Mouse (Mus musculus) cerebellum, postnatal 10 days (tissue): ENCODE measurements around the gene Nubpl.

Source experiments
- DNase-seq, 2 experiments: peaks; one replicate each; pipeline ENCODE4 v3.0.0; 2021; ENCODE audit warnings: mixed read lengths in 2 of 2

Gene Nubpl

GRCm38 (mm10) chr12:52247438-52247837 is 149.9 kb downstream of the Nubpl start:
- no peak for DNase-seq

DNA sequence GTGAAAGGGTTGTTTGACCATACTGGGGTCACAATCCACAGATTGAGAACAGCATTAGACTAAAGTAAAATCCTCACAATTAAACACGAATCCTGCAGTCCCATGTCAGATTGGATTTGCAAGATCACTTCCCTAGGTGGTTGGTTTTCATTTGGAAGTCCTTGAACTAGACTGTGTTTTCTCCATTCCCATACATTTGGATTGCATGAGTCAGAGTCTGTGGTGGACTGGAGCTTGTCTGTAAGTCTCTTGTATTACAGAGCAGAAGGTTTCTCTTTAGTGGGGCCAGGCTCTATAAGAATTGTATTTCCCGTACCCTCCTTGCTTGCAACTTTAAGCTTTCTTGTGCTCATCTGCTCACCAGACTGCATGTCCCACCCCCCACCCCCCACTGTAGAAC is 151.0 kb downstream of the Nubpl start:
- no peak for DNase-seq

DNA sequence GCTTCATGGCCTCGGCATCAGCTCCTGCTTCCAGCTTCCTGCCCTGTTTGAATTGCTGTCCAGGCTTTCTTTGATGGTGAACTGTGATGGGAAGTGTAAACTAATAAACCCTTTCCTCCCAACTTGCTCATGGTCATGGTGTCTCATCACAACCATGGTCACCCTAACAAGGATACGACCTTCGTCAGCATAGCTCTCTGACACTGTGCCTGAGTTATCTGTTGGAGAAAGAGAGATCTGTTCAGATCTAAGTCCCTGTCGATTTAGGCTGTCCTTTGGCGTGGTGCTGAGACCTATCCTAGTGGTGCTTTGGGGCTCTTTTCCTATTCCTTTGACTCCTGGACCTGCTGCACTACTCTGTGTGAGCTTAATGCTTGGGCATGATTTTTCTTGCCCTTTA is 156.6 kb downstream of the Nubpl start:
- DNase-seq, result no peak

- DNase-seq, result no peak
These were observed 170.6 kb downstream of the Nubpl start for GRCm38 (mm10) chr12:52268131-52268530.

- DNase-seq, result no peak
These were observed 175.3 kb downstream of the Nubpl start for GRCm38 (mm10) chr12:52272828-52273227.

DNA sequence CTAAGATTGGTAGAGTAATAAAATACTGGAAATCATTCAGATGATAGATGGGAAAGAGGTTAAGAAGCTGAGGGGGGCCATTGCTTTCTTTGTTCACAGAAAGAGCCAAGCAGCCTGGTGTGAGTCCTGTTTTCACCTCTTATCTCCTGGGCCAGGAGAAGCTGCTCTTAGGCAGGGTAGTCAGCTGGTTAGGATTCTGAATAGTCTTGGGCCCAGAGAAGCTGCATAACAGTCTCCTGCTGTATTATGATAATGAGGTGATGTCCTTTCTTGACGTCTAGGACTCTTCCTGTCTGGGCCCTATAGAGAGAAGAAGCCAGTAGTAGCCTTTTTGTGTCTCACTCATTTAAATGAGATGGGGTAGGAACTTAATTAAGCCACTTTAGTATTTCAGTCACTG is 178.8 kb downstream of the Nubpl start:
- DNase-seq, result no peak

DNA sequence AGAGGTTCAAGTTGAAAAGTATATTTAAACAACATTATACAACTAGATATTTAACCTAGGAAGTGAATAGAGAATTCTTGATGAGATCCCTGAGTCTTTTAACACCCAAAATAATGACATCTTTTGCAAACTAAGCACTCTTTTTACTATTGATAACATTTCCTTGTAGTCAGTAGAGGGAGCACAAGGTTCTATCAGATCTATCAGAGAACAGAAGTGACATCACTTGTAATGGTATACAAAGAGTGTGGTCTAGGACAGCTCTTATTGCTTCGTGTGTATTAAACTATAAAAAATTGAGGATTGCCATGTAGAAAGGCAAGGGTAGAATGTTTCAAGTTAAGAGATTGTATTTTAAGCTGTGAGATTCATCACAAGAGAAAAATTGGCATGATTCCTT is 183.7 kb downstream of the Nubpl start:
- DNase-seq, result no peak

- no peak for DNase-seq
These were observed 186.9 kb downstream of the Nubpl start for GRCm38 (mm10) chr12:52284471-52284870.

DNA sequence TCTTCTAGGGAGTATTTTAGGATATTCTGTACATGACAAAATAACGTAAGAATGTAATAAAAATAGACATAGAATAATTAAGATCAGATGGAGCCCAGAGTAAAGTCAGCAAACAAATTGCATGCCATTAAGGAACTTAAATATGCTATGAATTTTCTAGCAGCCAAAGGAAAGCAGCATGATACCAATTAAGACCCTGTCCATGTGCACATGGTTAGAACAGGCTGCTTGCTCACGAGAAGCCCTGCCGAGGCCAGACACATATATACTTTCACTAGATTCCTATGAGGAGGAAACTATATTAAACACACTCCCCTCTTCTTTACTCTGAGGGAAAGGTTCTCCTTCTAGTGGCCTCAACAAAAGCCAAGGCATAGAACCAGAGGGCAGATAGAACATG is 189.3 kb downstream of the Nubpl start:
- DNase-seq, result no peak

DNA sequence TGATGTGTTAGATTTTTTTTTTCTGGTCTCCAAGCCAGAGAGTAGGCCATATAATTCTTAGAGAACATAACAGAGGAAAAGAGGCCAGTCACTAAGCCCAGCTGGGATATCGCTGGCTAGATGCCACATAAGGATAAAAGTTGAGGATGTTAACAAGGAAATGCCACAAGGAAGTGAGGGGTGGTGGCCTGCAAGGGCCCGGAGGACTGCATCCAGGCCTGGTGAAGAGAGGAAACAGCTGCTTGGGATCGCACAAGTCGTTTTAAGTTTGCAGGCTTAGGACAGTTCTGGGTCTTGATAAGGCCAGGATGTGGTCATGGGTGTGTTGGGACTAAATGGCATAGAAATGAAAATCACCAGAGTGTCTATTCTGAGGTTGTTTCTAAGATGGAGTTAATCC is 191.0 kb downstream of the Nubpl start:
- DNase-seq, result no peak

DNA sequence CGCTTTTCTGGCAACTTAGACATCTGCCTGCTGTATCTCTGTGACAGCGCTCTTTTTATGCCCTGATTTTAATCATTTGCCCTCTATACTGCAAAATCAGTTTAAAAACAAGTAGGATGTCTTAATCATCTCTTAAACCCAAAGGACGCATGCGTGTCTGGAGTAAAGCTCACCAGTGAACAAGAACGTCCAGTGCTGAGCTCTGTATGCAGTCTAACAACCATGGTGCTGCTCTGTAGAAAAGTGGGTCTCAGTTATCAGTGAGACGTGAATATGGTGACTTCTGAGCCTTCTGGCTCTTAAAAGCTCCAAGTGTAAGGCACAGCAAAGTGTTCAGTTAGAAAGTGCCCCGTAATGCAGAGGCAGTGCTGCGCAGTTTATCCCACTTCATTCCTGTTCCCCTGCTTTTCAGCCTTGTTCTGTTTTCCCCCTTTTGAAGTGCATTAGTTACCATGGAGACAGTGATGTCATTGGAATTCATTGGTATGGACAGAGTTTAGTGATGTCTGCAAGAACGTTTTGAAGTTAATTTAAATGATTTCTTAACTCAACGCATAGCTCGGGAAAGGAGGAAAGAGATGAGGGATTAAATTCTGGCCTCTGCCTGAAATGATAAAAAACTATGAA is 191.5 kb downstream of the Nubpl start:
- no peak for DNase-seq

DNA sequence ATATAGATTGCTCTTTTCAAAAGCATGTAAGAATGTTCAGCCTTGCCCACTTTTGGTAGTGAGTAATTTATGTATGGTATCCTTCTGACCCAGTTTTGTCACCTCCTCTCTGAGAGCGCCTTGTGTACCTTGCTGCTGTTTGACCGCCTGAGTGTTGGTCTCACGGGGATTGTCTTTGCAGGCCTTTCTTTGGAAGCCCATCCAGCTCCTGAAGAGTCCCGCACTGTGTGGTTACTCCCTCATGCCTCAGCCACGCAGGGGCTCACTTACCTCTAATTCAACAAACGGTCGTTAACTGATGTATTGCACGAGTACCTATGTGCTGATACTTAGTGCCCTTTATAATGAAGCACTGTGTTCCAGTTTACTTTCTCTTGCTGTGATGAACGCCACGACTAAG is 192.1 kb downstream of the Nubpl start:
- no peak for DNase-seq

GRCm38 (mm10) chr12:52293931-52294330 is 196.4 kb downstream of the Nubpl start:
- DNase-seq, result no peak

- DNase-seq, result no peak
These were observed 200.5 kb downstream of the Nubpl start for GRCm38 (mm10) chr12:52297988-52298387.

DNA sequence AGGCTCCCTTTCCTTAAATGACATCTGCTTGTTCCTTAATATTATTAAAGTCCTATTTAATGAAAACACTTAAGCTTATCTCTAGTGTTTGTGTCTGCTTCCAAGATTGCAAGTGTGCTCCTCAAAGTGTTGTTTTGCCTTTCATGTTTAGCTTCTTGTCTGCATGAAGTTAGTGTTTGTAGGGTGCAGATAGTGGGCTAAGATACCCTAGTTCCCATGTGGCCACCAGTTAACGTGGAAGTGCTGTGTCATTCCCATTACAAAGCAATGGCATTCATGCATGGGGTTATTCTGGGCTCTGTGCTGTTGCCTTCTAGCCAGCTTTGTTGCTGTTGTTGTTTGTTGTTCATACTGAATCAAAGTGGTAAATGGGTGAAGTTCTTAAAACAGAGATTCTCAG is 201.1 kb downstream of the Nubpl start:
- DNase-seq, result no peak

GRCm38 (mm10) chr12:52302961-52303360 is 205.4 kb downstream of the Nubpl start:
- no peak for DNase-seq

DNA sequence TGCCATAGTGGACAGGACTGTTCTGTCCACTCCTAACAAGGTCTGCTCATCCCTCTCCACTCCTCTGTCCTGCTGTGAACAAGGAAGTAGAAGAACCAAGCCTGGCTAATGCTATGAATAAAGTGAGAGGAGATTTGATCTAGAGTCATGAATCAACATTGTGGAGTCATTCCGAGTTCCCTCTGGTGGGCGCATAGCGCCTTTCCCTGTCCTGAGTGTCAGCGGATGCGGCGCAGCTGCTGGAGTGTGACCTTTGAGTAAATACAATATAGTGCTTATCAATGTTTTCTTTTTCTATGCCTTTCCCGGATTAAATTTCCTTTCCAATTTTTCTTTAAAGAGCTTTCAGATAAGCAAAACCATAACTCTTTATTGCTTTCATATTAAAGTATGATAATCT is 208.8 kb downstream of the Nubpl start:
- no peak for DNase-seq

DNA sequence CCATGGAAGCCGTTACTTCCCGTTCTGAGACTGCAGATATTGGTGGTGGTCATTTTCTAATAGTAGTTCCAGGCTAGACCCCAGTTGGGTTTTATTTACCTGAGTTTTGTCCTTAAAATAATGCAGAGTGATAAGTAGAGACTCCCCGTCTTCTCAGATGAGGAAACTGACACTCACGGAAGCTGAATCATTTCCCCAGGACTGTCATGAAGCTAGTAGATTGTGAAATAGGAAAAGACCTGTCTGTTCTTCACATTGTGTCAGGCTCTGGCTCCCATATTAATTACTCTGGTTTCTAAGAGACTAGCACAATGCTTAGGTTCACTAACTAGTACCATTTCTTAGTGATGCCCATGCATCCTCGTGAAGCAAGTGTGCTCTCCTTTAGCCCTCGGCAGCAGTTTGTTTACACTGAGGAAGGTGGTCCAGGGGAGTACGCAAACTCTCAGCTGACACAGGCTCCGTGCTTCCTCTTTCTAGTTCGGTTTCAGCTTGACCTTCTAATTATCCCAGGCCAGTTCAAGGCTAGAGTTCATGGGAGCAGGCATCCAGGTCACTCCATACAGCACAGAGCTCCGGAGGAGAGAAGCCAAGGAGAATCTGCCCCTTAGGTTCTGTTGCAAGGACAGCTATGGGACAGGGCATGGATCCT is 209.9 kb downstream of the Nubpl start:
- no peak for DNase-seq

DNA sequence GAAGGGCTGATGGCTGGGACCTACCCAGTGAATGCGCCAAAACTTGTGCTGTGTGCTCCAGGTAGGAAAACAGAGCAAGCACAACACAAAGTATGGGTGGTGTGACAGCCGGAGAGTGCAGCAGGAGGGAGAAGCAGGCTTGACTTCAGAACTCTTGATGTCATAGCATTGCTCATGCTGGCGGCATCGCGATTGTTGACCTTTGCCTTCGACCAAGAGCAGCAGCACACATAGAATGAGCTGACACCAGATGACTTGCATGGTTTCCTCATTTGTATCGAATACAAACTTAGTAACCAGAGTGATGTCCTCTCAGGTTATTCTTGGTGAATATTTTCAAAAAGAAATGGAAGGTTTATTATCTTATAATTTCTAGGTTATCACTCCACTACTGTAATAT is 211.1 kb downstream of the Nubpl start:
- DNase-seq, result no peak

DNA sequence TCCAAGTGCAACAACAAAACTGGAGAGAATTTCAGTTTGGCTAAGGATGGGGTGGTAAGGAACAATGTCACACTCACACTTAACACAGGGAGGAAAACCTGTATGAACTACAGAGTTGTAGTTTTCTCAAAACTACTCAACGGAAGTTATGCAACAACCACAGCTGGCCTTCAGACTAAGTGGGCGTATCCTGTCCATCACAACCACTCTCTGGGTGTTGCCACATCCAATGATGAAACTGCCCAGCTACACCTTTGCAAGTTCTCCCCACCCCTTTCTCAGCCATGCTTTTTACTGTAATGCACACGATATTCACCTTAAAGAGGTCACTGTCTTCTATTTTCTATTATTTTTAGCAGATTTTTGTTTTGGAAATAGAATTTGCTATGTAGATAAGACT is 217.3 kb downstream of the Nubpl start:
- no peak for DNase-seq

GRCm38 (mm10) chr12:52317635-52318034 is 220.1 kb downstream of the Nubpl start:
- DNase-seq, result no peak

DNA sequence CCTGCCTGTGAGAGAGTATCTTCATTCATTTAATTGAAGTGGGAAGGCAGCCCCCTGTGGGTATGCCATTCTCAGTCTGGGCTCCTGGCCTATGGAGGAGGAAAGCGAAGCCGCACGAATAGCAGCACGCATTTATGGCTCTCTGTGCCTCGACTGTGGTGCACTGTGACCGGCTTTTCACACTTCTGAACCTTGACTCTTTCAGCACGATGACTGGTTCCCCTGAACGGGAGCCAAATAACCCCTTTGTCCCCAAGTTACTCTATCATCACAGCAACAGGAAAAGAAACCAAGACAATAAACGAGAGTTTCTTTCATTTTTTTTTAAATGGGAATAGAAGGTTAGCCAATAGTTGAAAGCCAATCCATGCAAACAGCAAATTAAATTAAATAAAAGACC is 220.9 kb downstream of the Nubpl start:
- no peak for DNase-seq

- no peak for DNase-seq
These were observed 221.6 kb downstream of the Nubpl start for GRCm38 (mm10) chr12:52319156-52319555.

DNA sequence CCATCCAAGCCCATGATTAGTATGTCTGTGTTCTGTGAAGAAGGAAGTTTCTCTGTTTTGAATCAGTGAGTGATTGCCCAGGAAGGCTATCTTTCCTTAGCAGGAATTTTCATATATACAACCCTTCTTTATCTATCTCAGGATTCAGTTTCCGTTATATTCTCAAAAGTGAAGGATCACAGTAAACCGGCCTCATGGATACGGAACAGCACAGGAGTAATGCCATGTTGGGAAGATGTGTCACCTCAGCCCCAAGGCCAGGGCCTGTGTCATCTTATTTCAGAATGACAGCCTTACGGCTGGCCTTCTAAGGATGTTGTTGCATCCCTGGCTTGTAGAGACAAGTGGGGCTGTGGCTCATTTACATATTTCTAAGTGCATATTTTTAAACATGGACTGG is 231.0 kb downstream of the Nubpl start:
- DNase-seq, result no peak

- DNase-seq, result no peak
These were observed 237.7 kb downstream of the Nubpl start for GRCm38 (mm10) chr12:52335142-52335765.
